In genomic region chr11:112125249-112125933, GRCm38 (mm10) we compare ENCODE assay signal across 22 mouse cellular contexts.
"Had no signal": no experiment of that assay in that cellular context is flagged by ENCODE, and none has a peak within 500 bp of the region (broad histone marks: within the 10 kb centered on the region; RNA-seq: fewer than 3 reads in every experiment).

No protein-coding gene starts in this region.

- H3K9me3 ChIP-seq: intestine, embryonic 15.5 days; limb, embryonic 13.5 days; liver, embryonic 12.5 days; liver, embryonic 15.5 days; midbrain, embryonic 10.5 days; midbrain, embryonic 13.5 days; stomach, embryonic 15.5 days had no signal

- H3K36me3 ChIP-seq: intestine, embryonic 15.5 days; limb, embryonic 13.5 days; liver, embryonic 12.5 days; liver, embryonic 15.5 days; midbrain, embryonic 10.5 days; midbrain, embryonic 13.5 days; stomach, embryonic 15.5 days had no signal

- ATAC-seq: intestine, embryonic 15.5 days; liver, embryonic 12.5 days; midbrain, embryonic 13.5 days; midbrain, embryonic 16.5 days had no signal

- DNase-seq: kidney, adult 18-20 months; kidney, adult 9 months; kidney, postnatal 14 days; kidney, postnatal 4 days; layer of hippocampus, adult 9-11 months; liver; lung, adult 18-20 months; lung, postnatal 36 days; right cerebral cortex, postnatal 25 days; spleen, adult 18-20 months; thymus, postnatal 25 days had no signal

- H3K27me3 ChIP-seq: intestine, embryonic 15.5 days; limb, embryonic 13.5 days; liver, embryonic 12.5 days; liver, embryonic 15.5 days; megakaryocyte, embryonic 14.5 days; stomach, embryonic 15.5 days had no signal

- H3K4me1 ChIP-seq: intestine, embryonic 15.5 days; liver, embryonic 12.5 days; liver, embryonic 15.5 days; megakaryocyte, embryonic 14.5 days; midbrain, embryonic 10.5 days; midbrain, embryonic 13.5 days had no signal

- H3K27ac ChIP-seq: intestine, embryonic 15.5 days; layer of hippocampus, adult 2 months; limb, embryonic 13.5 days; liver, embryonic 12.5 days; liver, embryonic 15.5 days; midbrain, embryonic 10.5 days; midbrain, embryonic 13.5 days; stomach, embryonic 15.5 days had no signal

- H3K4me3 ChIP-seq: intestine, embryonic 15.5 days; layer of hippocampus, adult 2 months; limb, embryonic 13.5 days; liver, embryonic 12.5 days; liver, embryonic 15.5 days; megakaryocyte, embryonic 14.5 days; midbrain, embryonic 10.5 days; midbrain, embryonic 13.5 days; myocyte; stomach, embryonic 15.5 days had no signal

- H3K9ac ChIP-seq: intestine, embryonic 15.5 days; limb, embryonic 13.5 days; liver, embryonic 12.5 days; liver, embryonic 15.5 days; midbrain, embryonic 13.5 days; stomach, embryonic 15.5 days had no signal

- H3K4me2 ChIP-seq: intestine, embryonic 15.5 days; limb, embryonic 13.5 days; liver, embryonic 12.5 days; liver, embryonic 15.5 days; midbrain, embryonic 13.5 days; stomach, embryonic 15.5 days had no signal
